Mouse (Mus musculus) liver, embryonic 11.5 days (tissue): Measurements from ENCODE around the gene Alpl. TPM values are rescaled to one million over a fixed set of nuclear protein-coding genes. Genes with fewer than 3 reads are reported as not detected.

Source experiments
- ATAC-seq: fragments of 200-750 bp; cut with Nextera tagmentation; replicated peaks from 2 replicates; pipeline ENCODE4 v1.8.0; 2017; ENCODE audit warnings: moderate number of reproducible peaks, mild to moderate bottlenecking, moderate TSS enrichment, moderate library complexity; ENCODE audit not compliant: low FRiP score
- DNase-seq: peaks from one replicate; pipeline ENCODE4 v3.0.0-alpha.2; 2017; ENCODE audit warnings: low spot score
- H3K27ac ChIP-seq: fragments of 300-500 bp; sonication (generic); 2 replicates; pipeline ENCODE4 v1.5.1; 2014; ENCODE audit warnings: mild to moderate bottlenecking, low read depth, low read length, control low read depth
- H3K27me3 ChIP-seq: fragments of 300-500 bp; sonication (generic); replicated peaks from 2 replicates; pipeline ENCODE4 v1.6.1; 2014; ENCODE audit warnings: low read length, mixed read lengths; ENCODE audit not compliant: control insufficient read depth, insufficient read depth
- H3K36me3 ChIP-seq: fragments of 300-500 bp; sonication (generic); 2 replicates; pipeline ENCODE4 v1.6.1; 2014; ENCODE audit warnings: mild to moderate bottlenecking, low read length, moderate library complexity, mixed read lengths; ENCODE audit not compliant: control insufficient read depth, insufficient read depth
- H3K4me1 ChIP-seq: fragments of 300-500 bp; sonication (generic); replicated peaks from 2 replicates; pipeline ENCODE4 v1.6.1; 2014; ENCODE audit warnings: low read length, mixed read lengths; ENCODE audit not compliant: control insufficient read depth, insufficient read depth
- H3K4me2 ChIP-seq: fragments of 300-500 bp; sonication (generic); 2 replicates; pipeline ENCODE4 v1.6.1; 2014; ENCODE audit warnings: mild to moderate bottlenecking, control low read depth, moderate library complexity
- H3K4me3 ChIP-seq: fragments of 300-500 bp; sonication (generic); 2 replicates; pipeline ENCODE4 v1.5.1; 2014; ENCODE audit warnings: low read depth, low read length, control low read depth
- H3K9ac ChIP-seq: fragments of 300-500 bp; sonication (generic); 2 replicates; pipeline ENCODE4 v1.6.1; 2014; ENCODE audit warnings: low read depth, low read length, control low read depth
- H3K9me3 ChIP-seq: fragments of 300-500 bp; sonication (generic); 2 replicates; pipeline ENCODE4 v1.6.1; 2016; ENCODE audit warnings: low read length, inconsistent platforms, mixed read lengths; ENCODE audit not compliant: control insufficient read depth
- WGBS: fragments of 180-500 bp; shearing (Covaris S2); extraction: QIAGEN DNeasy Blood & Tissue Kit; methylation state at CpG from one replicate; pipeline ENCODE4 v1.1.7; 2014; 5-methylcytosine and 5-hydroxymethylcytosine counted together
- polyA plus RNA-seq: library from polyadenylated mRNA; unstranded; fragments of >200 nt; fragmentation: Nextera tagmentation; extraction: Ambion mirVana; gene quantifications from 2 replicates; pipeline ENCODE4 v1.2.1, GENCODE M21; 2014

Gene Alpl
- polyA plus RNA-seq, 1 experiment from 2014 or later, result 5.7 TPM

GRCm38 (mm10) chr4:137763920-137764495, 32.2 kb downstream of the Alpl start:
- H3K4me3 ChIP-seq, result no peak overlapping the region
- H3K27me3 ChIP-seq, result no peaks in the 10 kb centered on the region
- DNase-seq (no peak), ATAC-seq (no peak)
- H3K9me3 ChIP-seq, result no peaks in the 10 kb centered on the region
- H3K4me1 ChIP-seq, result peaks cover 13% of the 10 kb centered on the region
- H3K36me3 ChIP-seq, result no peaks in the 10 kb centered on the region
- H3K9ac ChIP-seq, result no peak overlapping the region
- WGBS, result 54% methylated on average over 8 of the region's 8 CpGs
- no peak overlapping the region for H3K4me2 ChIP-seq
- no peak overlapping the region for H3K27ac ChIP-seq

GRCm38 (mm10) chr4:137762886-137763285, 33.3 kb downstream of the Alpl start:
- Histone ChIP-seq H3K4me2 (no peak overlapping the region), H3K36me3 (no peaks in the 10 kb centered on the region), H3K9me3 (no peaks in the 10 kb centered on the region), H3K9ac (no peak overlapping the region), H3K27ac (no peak overlapping the region; the same call in 1 of the 2 replicates), H3K4me3 (no peak overlapping the region), H3K27me3 (no peaks in the 10 kb centered on the region), H3K4me1 (peaks cover 13% of the 10 kb centered on the region)
- ATAC-seq (no peak), DNase-seq (no peak)
- 81% methylated on average over 9 of the region's 9 CpGs for WGBS

DNA sequence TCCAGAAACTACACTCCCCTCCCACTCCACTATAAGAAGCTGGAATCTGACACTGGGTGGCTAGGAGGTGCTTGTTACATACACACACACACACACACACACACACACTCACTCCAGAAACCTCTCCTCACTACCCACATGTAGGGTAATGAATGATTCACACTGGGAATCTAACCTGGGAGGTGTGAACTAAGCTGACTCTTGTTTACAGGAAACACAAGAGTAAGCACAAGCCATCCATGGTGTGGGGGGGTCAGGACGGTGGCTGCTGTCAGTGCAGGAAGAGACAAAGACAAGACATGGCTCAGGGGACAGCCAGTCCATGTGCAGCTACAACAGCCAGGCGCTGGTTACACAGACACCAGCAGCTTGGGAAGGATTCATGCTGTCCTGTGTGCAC, 41.7 kb downstream of the Alpl start:
- H3K9ac ChIP-seq, result no peak overlapping the region
- H3K27ac ChIP-seq, result no peak overlapping the region
- no peaks in the 10 kb centered on the region for H3K36me3 ChIP-seq
- H3K4me1 ChIP-seq, result peaks cover 31% of the 10 kb centered on the region
- no peak overlapping the region for H3K4me2 ChIP-seq
- WGBS, result 81% methylated on average over 2 of the region's 2 CpGs
- no peak for DNase-seq
- no peak for ATAC-seq
- H3K27me3 ChIP-seq, result peaks cover 4% of the 10 kb centered on the region; the same call in 1 of the 2 replicates
- H3K4me3 ChIP-seq, result no peak overlapping the region
- no peaks in the 10 kb centered on the region for H3K9me3 ChIP-seq

- no peak overlapping the region; the same call in 1 of the 2 replicates for H3K27ac ChIP-seq
- H3K4me3 ChIP-seq, result no peak overlapping the region
- DNase-seq (no peak), ATAC-seq (no peak)
- H3K9me3 ChIP-seq, result no peaks in the 10 kb centered on the region
- 58% methylated on average over 7 of the region's 7 CpGs for WGBS
- peaks cover 31% of the 10 kb centered on the region for H3K4me1 ChIP-seq
- no peak overlapping the region; the same call in 1 of the 2 replicates for H3K4me2 ChIP-seq
- no peaks in the 10 kb centered on the region for H3K36me3 ChIP-seq
- no peak overlapping the region for H3K9ac ChIP-seq
- peaks cover 4% of the 10 kb centered on the region; the same call in 1 of the 2 replicates for H3K27me3 ChIP-seq
Observed at GRCm38 (mm10) chr4:137753199-137753598, 43.0 kb downstream of the Alpl start.

DNA sequence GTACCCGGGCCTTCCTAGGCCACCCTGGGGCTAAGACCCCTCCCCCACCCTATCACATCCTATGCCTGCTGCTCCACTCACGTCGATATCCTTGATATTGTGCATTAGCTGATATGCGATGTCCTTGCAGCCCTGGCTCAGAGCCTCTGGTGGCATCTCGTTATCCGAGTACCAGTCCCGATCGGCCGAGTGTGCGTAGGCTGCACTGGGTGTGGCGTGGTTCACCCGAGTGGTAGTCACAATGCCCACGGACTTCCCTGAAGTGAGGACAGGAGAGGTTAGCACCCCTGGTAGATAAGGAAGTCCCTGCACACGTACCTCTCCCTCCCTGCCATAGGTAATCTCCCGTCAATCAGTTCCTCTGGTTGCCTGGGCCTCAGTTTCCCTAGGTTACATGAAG, 43.7 kb downstream of the Alpl start:
- DNase-seq (no peak), ATAC-seq (no peak)
- 70% methylated on average over 15 of the region's 15 CpGs for WGBS
- Histone ChIP-seq H3K9me3 (no peaks in the 10 kb centered on the region), H3K36me3 (no peaks in the 10 kb centered on the region), H3K4me2 (peak overlapping the region; percentile 58), H3K4me3 (no peak overlapping the region), H3K9ac (no peak overlapping the region), H3K4me1 (peaks cover 31% of the 10 kb centered on the region), H3K27ac (peak overlapping the region; percentile 93; the same call in 1 of the 2 replicates), H3K27me3 (peaks cover 4% of the 10 kb centered on the region; the same call in 1 of the 2 replicates)

DNA sequence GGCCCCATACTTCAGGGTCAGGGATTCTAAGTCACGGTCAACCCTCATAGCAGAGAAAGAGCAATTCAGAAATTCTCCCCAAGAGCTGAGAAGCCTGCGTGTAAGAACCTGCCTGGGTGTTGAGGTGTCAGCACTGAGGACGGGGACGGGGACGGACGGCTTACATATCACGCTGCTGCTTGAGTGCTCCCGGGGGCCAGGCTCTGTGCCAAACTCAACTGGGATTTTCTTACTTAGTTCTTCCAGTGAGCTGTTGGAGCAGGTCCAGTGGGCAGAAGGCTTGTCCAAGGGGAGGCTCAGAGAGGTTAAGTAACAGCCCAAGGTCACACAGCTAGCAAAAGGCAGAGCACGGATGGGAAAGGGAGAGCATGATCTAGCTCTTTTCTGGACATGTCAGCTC, 44.5 kb downstream of the Alpl start:
- ATAC-seq (peak; percentile 71), DNase-seq (no peak)
- Histone ChIP-seq H3K9me3 (no peaks in the 10 kb centered on the region), H3K27ac (peak overlapping the region; percentile 93), H3K27me3 (peaks cover 3% of the 10 kb centered on the region; the same call in 1 of the 2 replicates), H3K36me3 (no peaks in the 10 kb centered on the region), H3K4me3 (no peak overlapping the region), H3K4me2 (peak overlapping the region; percentile 58), H3K9ac (peak overlapping the region; percentile 58), H3K4me1 (peaks cover 31% of the 10 kb centered on the region)
- 58% methylated on average over 9 of the region's 9 CpGs for WGBS

- Histone ChIP-seq H3K9me3 (no peaks in the 10 kb centered on the region), H3K4me3 (no peak overlapping the region), H3K27me3 (no peaks in the 10 kb centered on the region; the same call in 1 of the 2 replicates), H3K4me2 (peak overlapping the region; percentile 58), H3K27ac (peak overlapping the region; percentile 93), H3K9ac (peak overlapping the region; percentile 58), H3K36me3 (no peaks in the 10 kb centered on the region), H3K4me1 (peaks cover 31% of the 10 kb centered on the region)
- 37% methylated on average over 8 of the region's 8 CpGs for WGBS
- peak; percentile 98 for ATAC-seq
- DNase-seq, result peak; percentile 73
Observed at GRCm38 (mm10) chr4:137751310-137751709, 44.9 kb downstream of the Alpl start.

DNA sequence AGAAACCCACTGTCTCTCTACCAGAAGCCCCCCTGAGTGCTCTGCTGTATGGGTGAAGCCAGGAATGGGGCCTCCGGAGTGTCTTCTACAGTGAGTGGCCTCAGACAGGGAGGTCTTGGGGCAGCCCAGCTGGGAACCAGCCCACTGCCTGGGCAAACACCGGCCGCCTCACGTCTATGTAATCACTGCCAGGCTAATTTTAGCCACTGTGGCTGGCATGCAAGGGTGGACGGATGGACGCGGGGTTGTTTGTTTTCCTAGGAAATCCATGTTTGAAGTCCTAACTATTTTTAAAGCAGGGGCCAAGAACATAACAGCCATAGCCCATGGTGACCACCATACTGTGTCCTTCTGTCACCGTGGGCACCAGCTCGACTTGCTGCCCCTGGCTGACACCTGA, 46.1 kb downstream of the Alpl start:
- no peak overlapping the region for H3K4me3 ChIP-seq
- no peak overlapping the region for H3K4me2 ChIP-seq
- H3K27me3 ChIP-seq, result no peaks in the 10 kb centered on the region; the same call in 1 of the 2 replicates
- H3K4me1 ChIP-seq, result peaks cover 31% of the 10 kb centered on the region
- ATAC-seq (no peak), DNase-seq (no peak)
- 0 out of 2 replicates have a peak overlapping the region, but pooled peaks have one; percentile 25 for H3K9ac ChIP-seq
- H3K27ac ChIP-seq, result no peak overlapping the region
- H3K9me3 ChIP-seq, result no peaks in the 10 kb centered on the region
- WGBS, result 83% methylated on average over 9 of the region's 9 CpGs
- H3K36me3 ChIP-seq, result no peaks in the 10 kb centered on the region

DNA sequence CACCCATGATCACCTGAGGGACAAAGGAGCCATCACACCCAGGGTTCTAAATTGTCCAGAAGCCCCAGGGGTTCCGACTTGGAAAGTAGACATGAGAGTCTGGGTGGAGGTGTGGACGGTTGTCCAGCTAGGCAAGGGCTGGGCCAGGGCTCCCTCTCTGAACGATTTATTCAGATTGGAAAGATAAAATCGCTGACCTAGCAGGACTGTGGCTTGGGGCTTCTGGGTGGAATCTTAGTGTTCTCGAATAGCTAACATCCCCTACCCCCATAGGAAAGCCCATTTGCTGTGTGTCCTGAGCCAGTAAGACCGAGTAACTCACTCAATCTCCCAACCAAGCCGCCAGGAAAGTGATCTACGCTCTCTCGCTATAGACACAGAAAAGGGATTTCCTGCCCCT, 46.5 kb downstream of the Alpl start:
- peaks cover 31% of the 10 kb centered on the region for H3K4me1 ChIP-seq

More for the DNA sequence above, 46.5 kb downstream of the Alpl start:
- H3K4me2 ChIP-seq, result no peak overlapping the region
- ATAC-seq, result no peak
- H3K9me3 ChIP-seq, result no peaks in the 10 kb centered on the region
- DNase-seq, result no peak
- H3K27ac ChIP-seq, result no peak overlapping the region
- H3K9ac ChIP-seq, result no peak overlapping the region
- no peaks in the 10 kb centered on the region for H3K36me3 ChIP-seq
- H3K4me3 ChIP-seq, result no peak overlapping the region
- WGBS, result 65% methylated on average over 9 of the region's 9 CpGs
- H3K27me3 ChIP-seq, result no peaks in the 10 kb centered on the region; the same call in 1 of the 2 replicates
